Mouse (Mus musculus): Measurements from ENCODE around the gene Ergic2.
"Not testable (repeated sequence)": the region's sequence is repeated elsewhere in the genome, so short reads cannot be mapped to it uniquely, and the experiment has no call there.

Ergic2 gene

GRCm38 (mm10) chr6:148207522-148207921 lies 4.7 kb downstream of the Ergic2 start:
- DNase-seq, result no peak

GRCm38 (mm10) chr6:148205134-148205533 lies 7.0 kb downstream of the Ergic2 start:
- DNase-seq, result no peak

- DNase-seq, result no peak
Measured at GRCm38 (mm10) chr6:148199729-148200128, 12.4 kb downstream of the Ergic2 start.

- no peak for DNase-seq
Measured at GRCm38 (mm10) chr6:148199177-148199576, 13.0 kb downstream of the Ergic2 start.

- no peak for DNase-seq
Measured at GRCm38 (mm10) chr6:148193972-148194701, 18.0 kb downstream of the Ergic2 start.

GRCm38 (mm10) chr6:148185694-148186093 lies 26.5 kb downstream of the Ergic2 start:
- DNase-seq, result no peak

GRCm38 (mm10) chr6:148172904-148173303 lies 39.3 kb downstream of the Ergic2 start:
- DNase-seq, result no peak

- DNase-seq, result not testable (repeated sequence)
Measured at GRCm38 (mm10) chr6:148152305-148152704, 59.9 kb downstream of the Ergic2 start.

GRCm38 (mm10) chr6:148142421-148142820 lies 69.8 kb downstream of the Ergic2 start:
- DNase-seq, result no peak

GRCm38 (mm10) chr6:148141874-148142273 lies 70.3 kb downstream of the Ergic2 start:
- no peak for DNase-seq

- no peak for DNase-seq
Measured at GRCm38 (mm10) chr6:148139288-148139995, 72.7 kb downstream of the Ergic2 start.

GRCm38 (mm10) chr6:148135769-148136382 lies 76.3 kb downstream of the Ergic2 start:
- DNase-seq, result peak; percentile 89 to 90

GRCm38 (mm10) chr6:148133536-148133935 lies 78.6 kb downstream of the Ergic2 start:
- DNase-seq, result no peak

- DNase-seq, result no peak
Measured at GRCm38 (mm10) chr6:148132314-148132713, 79.9 kb downstream of the Ergic2 start.

Measured in cerebellum, postnatal 10 days (tissue).